Mouse (Mus musculus) small intestine, adult 2 months (tissue): ENCODE data around the gene Slc5a3.

Experiments
- CTCF ChIP-seq: fragments of 200-500 bp; IDR thresholded peaks from 2 replicates; pipeline ENCODE4 v1.5.1; 2012; ENCODE audit warnings: low read depth, mild to moderate bottlenecking, control low read depth, inconsistent platforms, low read length, moderate library complexity, mixed read lengths; ENCODE audit not compliant: insufficient replicate concordance, insufficient read length; ENCODE audit errors: extremely low read depth
- POLR2A ChIP-seq: fragments of 200-500 bp; IDR thresholded peaks from 2 replicates; pipeline ENCODE4 v1.6.1; 2012; ENCODE audit warnings: low read depth, mild to moderate bottlenecking, control low read depth, inconsistent platforms, low read length, moderate library complexity

GRCm38 (mm10) chr16:92120899-92121531 is 62.9 kb downstream of the Slc5a3 start:
- TF ChIP-seq CTCF, result no peak
- TF ChIP-seq POLR2A, result no peak
